Mouse (Mus musculus) liver, embryonic 11.5 days (tissue): ENCODE results near the gene Chmp2a. TPM values are rescaled to one million over a fixed set of nuclear protein-coding genes. Genes with fewer than 3 reads are reported as not detected.
A peak's percentile ranks its signal among the peaks of the same experiment; 100 is the strongest.

ENCODE experiments used
- ATAC-seq: fragments of 200-750 bp; cut with Nextera tagmentation; replicated peaks from 2 replicates; pipeline ENCODE4 v1.8.0; 2017; ENCODE audit warnings: moderate number of reproducible peaks, mild to moderate bottlenecking, moderate TSS enrichment, moderate library complexity; ENCODE audit not compliant: low FRiP score
- DNase-seq: peaks from one replicate; pipeline ENCODE4 v3.0.0-alpha.2; 2017; ENCODE audit warnings: low spot score
- H3K27ac ChIP-seq: fragments of 300-500 bp; sonication (generic); 2 replicates; pipeline ENCODE4 v1.5.1; 2014; ENCODE audit warnings: mild to moderate bottlenecking, low read depth, low read length, control low read depth
- H3K27me3 ChIP-seq: fragments of 300-500 bp; sonication (generic); replicated peaks from 2 replicates; pipeline ENCODE4 v1.6.1; 2014; ENCODE audit warnings: low read length, mixed read lengths; ENCODE audit not compliant: control insufficient read depth, insufficient read depth
- H3K36me3 ChIP-seq: fragments of 300-500 bp; sonication (generic); 2 replicates; pipeline ENCODE4 v1.6.1; 2014; ENCODE audit warnings: mild to moderate bottlenecking, low read length, moderate library complexity, mixed read lengths; ENCODE audit not compliant: control insufficient read depth, insufficient read depth
- H3K4me1 ChIP-seq: fragments of 300-500 bp; sonication (generic); replicated peaks from 2 replicates; pipeline ENCODE4 v1.6.1; 2014; ENCODE audit warnings: low read length, mixed read lengths; ENCODE audit not compliant: control insufficient read depth, insufficient read depth
- H3K4me2 ChIP-seq: fragments of 300-500 bp; sonication (generic); 2 replicates; pipeline ENCODE4 v1.6.1; 2014; ENCODE audit warnings: mild to moderate bottlenecking, control low read depth, moderate library complexity
- H3K4me3 ChIP-seq: fragments of 300-500 bp; sonication (generic); 2 replicates; pipeline ENCODE4 v1.5.1; 2014; ENCODE audit warnings: low read depth, low read length, control low read depth
- H3K9ac ChIP-seq: fragments of 300-500 bp; sonication (generic); 2 replicates; pipeline ENCODE4 v1.6.1; 2014; ENCODE audit warnings: low read depth, low read length, control low read depth
- H3K9me3 ChIP-seq: fragments of 300-500 bp; sonication (generic); 2 replicates; pipeline ENCODE4 v1.6.1; 2016; ENCODE audit warnings: low read length, inconsistent platforms, mixed read lengths; ENCODE audit not compliant: control insufficient read depth
- WGBS: fragments of 180-500 bp; shearing (Covaris S2); extraction: QIAGEN DNeasy Blood & Tissue Kit; methylation state at CpG from one replicate; pipeline ENCODE4 v1.1.7; 2014; 5-methylcytosine and 5-hydroxymethylcytosine counted together
- polyA plus RNA-seq: library from polyadenylated mRNA; unstranded; fragments of >200 nt; fragmentation: Nextera tagmentation; extraction: Ambion mirVana; gene quantifications from 2 replicates; pipeline ENCODE4 v1.2.1, GENCODE M21; 2014

Gene Chmp2a
- polyA plus RNA-seq, 1 experiment from 2014 or later, result 134 TPM

- ATAC-seq (no peak), DNase-seq (no peak)
- H3K9me3 ChIP-seq, result no peaks in the 10 kb centered on the region
- H3K36me3 ChIP-seq, result no peaks in the 10 kb centered on the region
- H3K4me2 ChIP-seq, result no peak overlapping the region
- 66% methylated on average over 4 of the region's 4 CpGs for WGBS
- H3K27ac ChIP-seq, result no peak overlapping the region
- H3K27me3 ChIP-seq, result no peaks in the 10 kb centered on the region
- H3K9ac ChIP-seq, result no peak overlapping the region
- H3K4me3 ChIP-seq, result no peak overlapping the region
- H3K4me1 ChIP-seq, result peaks cover 2% of the 10 kb centered on the region; the same call in 1 of the 2 replicates
These were observed 20.9 kb downstream of the Chmp2a start for GRCm38 (mm10) chr7:13013671-13014070.

- H3K4me2 ChIP-seq, result peak within 1 kb of the TSS; percentile 92
- H3K9me3 ChIP-seq, result no peaks in the 10 kb centered on the region
- peak within 1 kb of the TSS; percentile 93 for H3K9ac ChIP-seq
- H3K4me1 ChIP-seq, result peaks cover 6% of the 10 kb centered on the region
- peak within 1 kb of the TSS; percentile 75 for H3K4me3 ChIP-seq
- DNase-seq, result no peak
- H3K27ac ChIP-seq, result peak within 1 kb of the TSS; percentile 98
- peak; percentile 87; the same call in 1 of the 2 replicates for ATAC-seq
- no peaks in the 10 kb centered on the region; the same call in 1 of the 2 replicates for H3K27me3 ChIP-seq
- H3K36me3 ChIP-seq, result peaks cover 21% of the 10 kb centered on the region
- WGBS, result 17% methylated on average over 26 of the region's 26 CpGs
These were observed 24.4 kb downstream of the Chmp2a start, which contains the start of gene Zbtb45 for GRCm38 (mm10) chr7:13010005-13010908. TSS of gene Zbtb45 (minus strand) at chr7:13010034.

GRCm38 (mm10) chr7:13009143-13010004 lies 25.2 kb downstream of the Chmp2a start:
- Histone ChIP-seq H3K4me2 (peak overlapping the region; percentile 92), H3K4me1 (peaks cover 6% of the 10 kb centered on the region)
- under 1% methylated on average over 42 of the region's 42 CpGs for WGBS

GRCm38 (mm10) chr7:13007341-13008092 lies 27.1 kb downstream of the Chmp2a start:
- Histone ChIP-seq H3K4me1 (peaks cover 6% of the 10 kb centered on the region), H3K4me2 (no peak overlapping the region), H3K9ac (no peak overlapping the region), H3K4me3 (peak overlapping the region; percentile 11; the same call in 1 of the 2 replicates), H3K27me3 (no peaks in the 10 kb centered on the region; the same call in 1 of the 2 replicates), H3K27ac (no peak overlapping the region), H3K9me3 (no peaks in the 10 kb centered on the region), H3K36me3 (peaks cover 28% of the 10 kb centered on the region)
- no peak for ATAC-seq
- WGBS, result 65% methylated on average over 57 of the region's 57 CpGs
- no peak for DNase-seq

More at GRCm38 (mm10) chr7:13009143-13010004, 25.2 kb downstream of the Chmp2a start:
- Histone ChIP-seq H3K4me3 (peak overlapping the region; percentile 75), H3K9ac (peak overlapping the region; percentile 93), H3K9me3 (no peaks in the 10 kb centered on the region), H3K36me3 (peaks cover 26% of the 10 kb centered on the region), H3K27ac (peak overlapping the region; percentile 98), H3K27me3 (no peaks in the 10 kb centered on the region; the same call in 1 of the 2 replicates)
- ATAC-seq (peak; percentile 85), DNase-seq (peak; percentile 96)

GRCm38 (mm10) chr7:13006531-13006930 lies 28.1 kb downstream of the Chmp2a start:
- Histone ChIP-seq H3K9ac (no peak overlapping the region), H3K9me3 (no peaks in the 10 kb centered on the region), H3K4me2 (no peak overlapping the region), H3K4me3 (no peak overlapping the region), H3K27me3 (no peaks in the 10 kb centered on the region; the same call in 1 of the 2 replicates), H3K4me1 (peaks cover 6% of the 10 kb centered on the region), H3K36me3 (peaks cover 28% of the 10 kb centered on the region), H3K27ac (no peak overlapping the region)
- ATAC-seq (no peak), DNase-seq (no peak)
- whole genome bisulfite sequencing, result 87% methylated on average over 10 of the region's 10 CpGs

- peaks cover 6% of the 10 kb centered on the region for H3K4me1 ChIP-seq
- DNase-seq (no peak), ATAC-seq (no peak)
- 88% methylated on average over 17 of the region's 17 CpGs for WGBS
- no peaks in the 10 kb centered on the region for H3K9me3 ChIP-seq
- no peak overlapping the region for H3K4me3 ChIP-seq
- H3K27me3 ChIP-seq, result no peaks in the 10 kb centered on the region; the same call in 1 of the 2 replicates
- no peak overlapping the region for H3K9ac ChIP-seq
- no peak overlapping the region for H3K27ac ChIP-seq
- H3K36me3 ChIP-seq, result peaks cover 28% of the 10 kb centered on the region
- no peak overlapping the region for H3K4me2 ChIP-seq
These were observed 28.6 kb downstream of the Chmp2a start for GRCm38 (mm10) chr7:13006011-13006410.

GRCm38 (mm10) chr7:13003380-13003779 lies 31.2 kb downstream of the Chmp2a start:
- Histone ChIP-seq H3K4me3 (no peak overlapping the region), H3K27me3 (no peaks in the 10 kb centered on the region; the same call in 1 of the 2 replicates), H3K4me2 (no peak overlapping the region), H3K9ac (no peak overlapping the region), H3K27ac (no peak overlapping the region), H3K4me1 (peaks cover 2% of the 10 kb centered on the region), H3K9me3 (no peaks in the 10 kb centered on the region), H3K36me3 (peaks cover 28% of the 10 kb centered on the region)
- DNase-seq (no peak), ATAC-seq (no peak)
- 70% methylated on average over 5 of the region's 5 CpGs for WGBS

GRCm38 (mm10) chr7:13001584-13001983 lies 33.0 kb downstream of the Chmp2a start:
- peaks cover 14% of the 10 kb centered on the region; the same call in 1 of the 2 replicates for H3K36me3 ChIP-seq
- H3K4me3 ChIP-seq, result no peak overlapping the region
- WGBS, result 58% methylated on average over 1 of the region's 1 CpGs
- DNase-seq, result no peak
- H3K4me2 ChIP-seq, result no peak overlapping the region
- H3K27ac ChIP-seq, result no peak overlapping the region
- no peak for ATAC-seq
- no peaks in the 10 kb centered on the region for H3K9me3 ChIP-seq
- H3K27me3 ChIP-seq, result no peaks in the 10 kb centered on the region
- H3K4me1 ChIP-seq, result no peaks in the 10 kb centered on the region
- H3K9ac ChIP-seq, result no peak overlapping the region
